In the genomic region with DNA sequence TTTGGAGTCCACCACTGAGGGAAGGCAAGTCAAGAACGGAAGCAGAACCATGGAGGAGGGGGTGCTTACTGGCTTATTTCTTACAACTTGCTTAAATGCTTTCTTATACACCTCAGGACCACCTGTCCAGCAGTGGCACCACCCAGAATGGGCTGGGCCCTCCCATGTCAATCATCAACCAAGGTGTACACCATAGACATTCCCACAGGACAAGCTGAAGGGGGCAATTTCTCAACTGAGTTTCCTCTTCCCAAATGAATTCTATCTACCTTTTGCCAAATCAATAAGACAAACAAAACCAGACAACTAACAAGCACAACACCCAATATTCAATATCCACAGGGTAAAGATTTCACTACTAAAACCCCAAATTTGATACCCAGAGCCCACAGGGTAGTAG, we compare ENCODE assay signal across 18 mouse cellular contexts.
DNase-seq lines count a peak whose midpoint lies in the region; ATAC-seq and TF ChIP-seq lines count a peak whose summit lies in the region.
"Had no signal": no experiment of that assay in that cellular context is flagged by ENCODE, and none has a peak within 500 bp of the region (broad histone marks: within the 10 kb centered on the region; RNA-seq: fewer than 3 reads in every experiment).

No protein-coding gene starts in this region.

- H3K27ac ChIP-seq in liver, adult 2 months (replicated peaks; ENCODE audit: insufficient read depth, low read depth, low read length), result peak overlapping the region; percentile 69
- H3K27ac ChIP-seq in liver, embryonic 11.5 days (ENCODE audit: low read depth, low read length), result no peak overlapping the region
- peak overlapping the region; percentile 62 for H3K27ac ChIP-seq in liver, postnatal 0 days (ENCODE audit: low read depth)
- H3K27ac ChIP-seq in liver, embryonic 12.5 days, result no peak overlapping the region

- peak; percentile 91 for DNase-seq in liver, adult 2 months (ENCODE audit: extremely low read depth, low read depth, low spot score)
- no peak for DNase-seq in liver, embryonic 11.5 days (ENCODE audit: low spot score)
- DNase-seq in liver, postnatal 0 days, result peak; percentile 17
- DNase-seq: adrenal gland, adult 2 months; adrenal gland, adult 8-10 months; adrenal gland, postnatal 14 days; adrenal gland, postnatal 25 days; adrenal gland, postnatal 36 days; B cell, adult 2 months; cerebellum, adult 11 months; cerebellum, adult 11-12 months; cerebellum, adult 18-20 months had no signal

- H3K9ac ChIP-seq in liver, adult 2 months (ENCODE audit: low read depth, low read length), result no peak overlapping the region
- no peak overlapping the region for H3K9ac ChIP-seq in liver, embryonic 11.5 days (ENCODE audit: low read depth, low read length)
- no peak overlapping the region for H3K9ac ChIP-seq in liver, postnatal 0 days (replicated peaks)
- H3K9ac ChIP-seq in liver, embryonic 12.5 days, result no peak overlapping the region

- no peaks in the 10 kb centered on the region for H3K79me2 ChIP-seq in liver, adult 2 months (ENCODE audit: control insufficient read depth, insufficient read depth, low read length)

- TF ChIP-seq POLR2A in liver, adult 2 months (IDR thresholded peaks at IDR 0.05; ENCODE audit: extremely low read depth, insufficient read depth, low read length), result no peak

- H3K9me3 ChIP-seq in liver, embryonic 11.5 days (ENCODE audit: control insufficient read depth, low read length), result no peaks in the 10 kb centered on the region
- no peaks in the 10 kb centered on the region; the same call in 1 of the 2 replicates for H3K9me3 ChIP-seq in liver, postnatal 0 days (ENCODE audit: low read length)
- no peaks in the 10 kb centered on the region for H3K9me3 ChIP-seq in liver, embryonic 12.5 days (replicated peaks)

- H3K4me2 ChIP-seq in liver, embryonic 11.5 days, result no peak overlapping the region
- no peak overlapping the region for H3K4me2 ChIP-seq in liver, postnatal 0 days (ENCODE audit: low read depth, low read length)
- no peak overlapping the region for H3K4me2 ChIP-seq in liver, embryonic 12.5 days

- TF ChIP-seq CTCF in liver, adult 2 months (IDR thresholded peaks at IDR 0.05; ENCODE audit: low read depth, low read length), result no peak
- no peak for TF ChIP-seq CTCF in liver, postnatal 0 days (IDR thresholded peaks at IDR 0.05; ENCODE audit: low read depth)

- TF ChIP-seq EP300 in liver, postnatal 0 days (IDR thresholded peaks at IDR 0.05; ENCODE audit: low read depth), result no peak

- no peak for ATAC-seq in liver, embryonic 11.5 days (replicated peaks; ENCODE audit: low FRiP score)
- ATAC-seq in liver, postnatal 0 days, result peak; percentile 69
- no peak for ATAC-seq in liver, embryonic 12.5 days
- ATAC-seq: activated CD4-positive, CD25-positive, alpha-beta regulatory T cell, adult 4 months; CD4-positive, CD25-positive, alpha-beta regulatory T cell, adult 4 months; Patski had no signal

- H3K36me3 ChIP-seq in liver, adult 2 months (ENCODE audit: control insufficient read depth, insufficient read depth, low read length), result no peaks in the 10 kb centered on the region
- no peaks in the 10 kb centered on the region for H3K36me3 ChIP-seq in liver, embryonic 11.5 days (ENCODE audit: control insufficient read depth, insufficient read depth, low read length)
- no peaks in the 10 kb centered on the region for H3K36me3 ChIP-seq in liver, postnatal 0 days (replicated peaks; ENCODE audit: insufficient read depth, low read length)
- H3K36me3 ChIP-seq in liver, embryonic 12.5 days, result no peaks in the 10 kb centered on the region
- H3K36me3 ChIP-seq: G1E had no signal

- no peaks in the 10 kb centered on the region for H3K27me3 ChIP-seq in liver, adult 2 months (ENCODE audit: control insufficient read depth, insufficient read depth, low read length)
- no peaks in the 10 kb centered on the region for H3K27me3 ChIP-seq in liver, embryonic 11.5 days (replicated peaks; ENCODE audit: control insufficient read depth, insufficient read depth, low read length)
- no peaks in the 10 kb centered on the region for H3K27me3 ChIP-seq in liver, postnatal 0 days (ENCODE audit: insufficient read depth, low read length)
- H3K27me3 ChIP-seq in liver, embryonic 12.5 days (replicated peaks), result no peaks in the 10 kb centered on the region
- H3K27me3 ChIP-seq: CH12.LX, Patski had no signal

- no peak overlapping the region for H3K4me3 ChIP-seq in liver, adult 2 months (ENCODE audit: insufficient read depth, low read depth, low read length)
- no peak overlapping the region for H3K4me3 ChIP-seq in liver, embryonic 11.5 days (ENCODE audit: low read depth, low read length)
- H3K4me3 ChIP-seq in liver, postnatal 0 days (ENCODE audit: low read depth, low read length), result no peak overlapping the region
- H3K4me3 ChIP-seq in liver, embryonic 12.5 days, result no peak overlapping the region

- WGBS in liver, adult 2 months, result 17% methylated on average over 1 of the region's 1 CpGs
- WGBS in liver, embryonic 11.5 days, result 71% methylated on average over 1 of the region's 1 CpGs
- 89% methylated on average over 1 of the region's 1 CpGs for WGBS in liver, postnatal 0 days (ENCODE audit: insufficient replicate concordance)
- WGBS in liver, embryonic 12.5 days (ENCODE audit: insufficient replicate concordance), result 85% methylated on average over 1 of the region's 1 CpGs

- H3K4me1 ChIP-seq in liver, adult 2 months (ENCODE audit: control insufficient read depth, insufficient read depth, low read length), result peaks cover 11% of the 10 kb centered on the region; the same call in 1 of the 2 replicates
- no peaks in the 10 kb centered on the region for H3K4me1 ChIP-seq in liver, embryonic 11.5 days (replicated peaks; ENCODE audit: control insufficient read depth, insufficient read depth, low read length)
- H3K4me1 ChIP-seq in liver, postnatal 0 days (ENCODE audit: insufficient read depth), result peaks cover 4% of the 10 kb centered on the region
- no peaks in the 10 kb centered on the region for H3K4me1 ChIP-seq in liver, embryonic 12.5 days

Comparison
In these comparisons a context has a peak if more than half of its experiments do, and no peak if none do; other contexts are left out.
1. H3K27ac ChIP-seq: peak in liver, adult 2 months (single experiment) and liver, postnatal 0 days (single experiment); none in liver, embryonic 11.5 days (single experiment) and liver, embryonic 12.5 days (single experiment).